Mouse (Mus musculus) neural tube, embryonic 11.5 days (tissue): ENCODE measurements at regions not wholly inside any gene's neighbourhood (a gene's known extent, or its start where the extent isn't known, plus 50 kb on each side); places are given as distances from the start of the nearest gene placed in this dataset.

ENCODE experiments used
- ATAC-seq: fragments of 200-750 bp; cut with Nextera tagmentation; 2 replicates; pipeline ENCODE4 v1.8.0; 2017; ENCODE audit warnings: moderate number of reproducible peaks, mild to moderate bottlenecking, moderate TSS enrichment, moderate library complexity; ENCODE audit not compliant: insufficient read depth, low FRiP score, low TSS enrichment
- DNase-seq: peaks from one replicate; pipeline ENCODE4 v3.0.0-alpha.2; 2015; ENCODE audit warnings: low spot score
- H3K27ac ChIP-seq: fragments of 300-500 bp; sonication (generic); 2 replicates; pipeline ENCODE4 v1.5.1; 2014; ENCODE audit warnings: low read depth, mild to moderate bottlenecking, low read length
- H3K27me3 ChIP-seq: fragments of 300-500 bp; sonication (generic); 2 replicates; pipeline ENCODE4 v1.6.1; 2014; ENCODE audit warnings: mild to moderate bottlenecking, low read length, mixed read lengths; ENCODE audit not compliant: control insufficient read depth, insufficient read depth
- H3K36me3 ChIP-seq: fragments of 300-500 bp; sonication (generic); 2 replicates; pipeline ENCODE4 v1.6.1; 2014; ENCODE audit warnings: mild to moderate bottlenecking, low read length, moderate library complexity, mixed read lengths; ENCODE audit not compliant: control insufficient read depth, insufficient read depth
- H3K4me1 ChIP-seq: fragments of 300-500 bp; sonication (generic); 2 replicates; pipeline ENCODE4 v1.6.1; 2014; ENCODE audit warnings: low read length, mixed read lengths; ENCODE audit not compliant: control insufficient read depth, insufficient read depth
- H3K4me2 ChIP-seq: fragments of 300-500 bp; sonication (generic); 2 replicates; pipeline ENCODE4 v1.6.1; 2014; ENCODE audit warnings: low read depth, mild to moderate bottlenecking, moderate library complexity
- H3K4me3 ChIP-seq: fragments of 300-500 bp; sonication (generic); 2 replicates; pipeline ENCODE4 v1.5.1; 2014; ENCODE audit warnings: low read depth, low read length
- H3K9ac ChIP-seq: fragments of 300-500 bp; sonication (generic); 2 replicates; pipeline ENCODE4 v1.6.1; 2014; ENCODE audit warnings: mild to moderate bottlenecking, low read length
- H3K9me3 ChIP-seq: fragments of 300-500 bp; sonication (generic); 2 replicates; pipeline ENCODE4 v1.6.1; 2016; ENCODE audit warnings: low read length; ENCODE audit not compliant: control insufficient read depth
- WGBS: fragments of 180-500 bp; shearing (Covaris S2); extraction: QIAGEN DNeasy Blood & Tissue Kit; methylation state at CpG from one replicate; pipeline ENCODE4 v1.1.7; 2014; 5-methylcytosine and 5-hydroxymethylcytosine counted together

- no peaks in the 10 kb centered on the region for H3K36me3 ChIP-seq
- no peak overlapping the region for H3K9ac ChIP-seq
- no peaks in the 10 kb centered on the region for H3K27me3 ChIP-seq
- no peaks in the 10 kb centered on the region for H3K9me3 ChIP-seq
- DNase-seq: no peak
- H3K27ac ChIP-seq: no peak overlapping the region
- ATAC-seq: no peak
- no peak overlapping the region for H3K4me3 ChIP-seq
- WGBS: 23% methylated on average over 7 of the region's 7 CpGs
- H3K4me2 ChIP-seq: no peak overlapping the region
- H3K4me1 ChIP-seq: no peaks in the 10 kb centered on the region
Observed at GRCm38 (mm10) chr10:67454149-67454548, 81.1 kb upstream of the Egr2 start.

DNA sequence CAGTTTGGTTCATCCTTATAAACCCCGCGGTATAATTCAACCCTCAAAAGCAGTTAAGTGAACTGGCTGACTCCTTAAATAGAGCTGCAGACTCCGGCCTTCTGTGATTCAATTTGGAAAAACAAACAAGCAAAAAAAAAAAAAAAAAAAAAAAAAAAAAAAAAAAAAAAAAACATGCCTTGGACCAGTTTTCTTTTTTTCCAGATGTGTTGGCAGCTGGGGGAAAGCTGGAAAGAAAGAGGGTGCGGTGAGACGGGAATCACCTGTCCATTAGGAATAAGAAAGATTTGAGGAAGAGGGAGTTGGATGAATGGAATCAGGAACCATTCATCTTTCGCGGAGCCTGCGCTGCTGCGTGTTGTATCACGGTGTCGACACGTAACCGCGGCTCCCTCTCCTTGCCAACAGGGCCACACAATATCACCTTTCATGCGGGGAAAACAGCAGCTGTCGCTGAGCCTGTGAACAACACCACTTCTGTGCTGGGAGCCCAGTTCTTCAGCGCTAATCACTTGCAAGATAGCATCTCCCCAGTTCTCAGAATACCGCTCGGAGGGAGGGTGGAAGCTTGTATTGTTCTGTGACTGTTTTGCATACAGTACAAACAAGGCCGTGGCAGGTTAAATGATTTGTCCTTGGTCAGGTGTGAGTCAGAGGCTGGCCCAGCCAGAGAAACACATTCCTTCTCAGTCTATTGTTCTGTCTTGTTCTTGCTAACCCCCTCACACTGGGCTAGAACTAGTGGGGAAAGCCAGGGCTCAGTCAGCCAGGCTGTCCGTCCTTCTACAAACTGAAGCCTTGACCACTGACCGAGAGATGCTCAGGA lies 76.6 kb upstream of the Egr2 start:
- DNase-seq: no peak
- ATAC-seq: no peak

DNA sequence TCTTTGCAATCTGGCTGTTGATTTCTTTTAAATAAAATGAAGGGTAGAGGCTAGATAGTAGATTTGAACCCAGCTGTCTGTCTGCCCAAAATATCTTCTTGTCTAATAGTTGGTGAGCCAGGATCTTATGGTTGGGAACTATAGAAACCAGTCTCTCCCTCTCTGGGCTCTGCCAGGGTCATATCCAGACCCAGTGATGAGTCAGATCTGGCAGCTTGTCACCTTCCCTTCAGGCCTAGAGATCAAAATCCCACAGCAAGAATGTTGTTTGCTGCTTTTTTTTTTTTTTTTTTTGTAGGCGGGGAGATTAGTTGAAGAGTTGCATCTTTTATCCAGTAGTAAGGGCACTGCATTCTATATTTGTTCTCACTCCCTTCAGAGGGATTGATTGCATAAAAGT lies 74.0 kb upstream of the Egr2 start:
- WGBS: 90% methylated on average over 1 of the region's 1 CpGs
- no peaks in the 10 kb centered on the region for H3K4me1 ChIP-seq
- no peak overlapping the region for H3K27ac ChIP-seq
- H3K27me3 ChIP-seq: no peaks in the 10 kb centered on the region
- no peaks in the 10 kb centered on the region for H3K9me3 ChIP-seq
- no peak overlapping the region for H3K4me3 ChIP-seq
- no peak overlapping the region for H3K4me2 ChIP-seq
- H3K9ac ChIP-seq: no peak overlapping the region
- ATAC-seq (no peak), DNase-seq (no peak)
- no peaks in the 10 kb centered on the region for H3K36me3 ChIP-seq

More for the DNA sequence above, 76.6 kb upstream of the Egr2 start:
- Histone ChIP-seq H3K4me2 (no peak overlapping the region), H3K27ac (no peak overlapping the region), H3K4me3 (no peak overlapping the region), H3K4me1 (no peaks in the 10 kb centered on the region), H3K9ac (no peak overlapping the region), H3K9me3 (no peaks in the 10 kb centered on the region), H3K27me3 (no peaks in the 10 kb centered on the region), H3K36me3 (no peaks in the 10 kb centered on the region)
- WGBS: 38% methylated on average over 22 of the region's 22 CpGs

DNA sequence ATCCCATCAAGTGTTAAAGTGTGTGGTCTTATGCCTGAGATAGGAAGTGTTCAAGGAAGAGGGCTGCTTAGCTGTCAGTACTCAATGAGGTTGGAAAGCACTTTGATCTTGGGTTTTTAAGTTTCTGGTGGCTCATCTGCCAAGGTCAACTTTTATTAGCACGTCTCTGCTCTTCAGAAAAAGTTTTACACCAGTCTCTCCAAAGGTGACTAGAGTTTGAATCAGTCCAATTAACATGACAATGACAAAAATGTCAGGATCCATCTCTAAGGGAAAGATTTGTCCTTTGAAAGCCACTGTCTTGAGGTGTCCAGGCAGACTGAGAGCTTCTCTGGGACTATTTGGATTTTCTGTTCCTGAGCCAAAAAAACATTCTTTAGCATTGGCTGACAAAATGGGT lies 73.4 kb upstream of the Egr2 start:
- no peaks in the 10 kb centered on the region for H3K4me1 ChIP-seq
- WGBS: 52% methylated on average over 1 of the region's 1 CpGs
- ATAC-seq (no peak), DNase-seq (no peak)
- no peak overlapping the region for H3K27ac ChIP-seq
- no peaks in the 10 kb centered on the region for H3K27me3 ChIP-seq
- H3K4me3 ChIP-seq: no peak overlapping the region
- H3K4me2 ChIP-seq: no peak overlapping the region
- no peaks in the 10 kb centered on the region for H3K9me3 ChIP-seq
- no peaks in the 10 kb centered on the region for H3K36me3 ChIP-seq
- no peak overlapping the region for H3K9ac ChIP-seq

- no peaks in the 10 kb centered on the region for H3K27me3 ChIP-seq
- H3K9ac ChIP-seq: no peak overlapping the region
- no peak overlapping the region for H3K4me3 ChIP-seq
- ATAC-seq: no peak
- H3K4me1 ChIP-seq: no peaks in the 10 kb centered on the region
- H3K9me3 ChIP-seq: no peaks in the 10 kb centered on the region
- no peak overlapping the region for H3K27ac ChIP-seq
- H3K36me3 ChIP-seq: no peaks in the 10 kb centered on the region
- H3K4me2 ChIP-seq: no peak overlapping the region
- DNase-seq: no peak
- WGBS: 61% methylated on average over 8 of the region's 8 CpGs
Observed at GRCm38 (mm10) chr10:67468724-67469123, 66.6 kb upstream of the Egr2 start.

- no peak overlapping the region for H3K4me3 ChIP-seq
- no peak overlapping the region for H3K27ac ChIP-seq
- H3K4me2 ChIP-seq: no peak overlapping the region
- DNase-seq (peak; percentile 1), ATAC-seq (no peak)
- H3K27me3 ChIP-seq: no peaks in the 10 kb centered on the region
- H3K9ac ChIP-seq: no peak overlapping the region
- no peaks in the 10 kb centered on the region for H3K4me1 ChIP-seq
- no peaks in the 10 kb centered on the region for H3K9me3 ChIP-seq
- H3K36me3 ChIP-seq: no peaks in the 10 kb centered on the region
- WGBS: 90% methylated on average over 6 of the region's 6 CpGs
Observed at GRCm38 (mm10) chr10:67473016-67473415, 62.3 kb upstream of the Egr2 start.

DNA sequence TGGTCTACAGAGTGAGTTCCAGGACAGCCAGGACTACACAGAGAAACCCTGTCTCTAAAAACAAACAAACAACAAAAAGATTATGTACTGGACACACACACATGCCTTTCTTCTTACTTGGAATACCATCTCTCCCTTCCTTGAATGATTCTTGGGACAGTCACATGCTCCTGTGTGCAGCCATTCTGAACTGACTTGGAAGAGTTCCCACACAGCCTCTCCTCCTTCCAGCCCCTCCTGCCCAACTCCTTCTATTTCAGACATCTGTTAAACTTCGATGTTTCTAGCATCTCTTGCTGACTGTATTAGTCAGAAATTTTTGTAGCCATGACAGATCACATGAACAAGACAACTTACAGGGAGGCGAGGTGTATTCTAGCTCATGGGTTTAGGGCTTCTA lies 60.9 kb upstream of the Egr2 start:
- H3K4me2 ChIP-seq: no peak overlapping the region
- H3K27me3 ChIP-seq: no peaks in the 10 kb centered on the region
- ATAC-seq: no peak
- WGBS: 88% methylated on average over 2 of the region's 2 CpGs
- no peak for DNase-seq
- H3K9ac ChIP-seq: no peak overlapping the region
- no peak overlapping the region for H3K27ac ChIP-seq
- no peaks in the 10 kb centered on the region for H3K9me3 ChIP-seq
- no peaks in the 10 kb centered on the region for H3K36me3 ChIP-seq
- no peaks in the 10 kb centered on the region for H3K4me1 ChIP-seq
- no peak overlapping the region for H3K4me3 ChIP-seq

DNA sequence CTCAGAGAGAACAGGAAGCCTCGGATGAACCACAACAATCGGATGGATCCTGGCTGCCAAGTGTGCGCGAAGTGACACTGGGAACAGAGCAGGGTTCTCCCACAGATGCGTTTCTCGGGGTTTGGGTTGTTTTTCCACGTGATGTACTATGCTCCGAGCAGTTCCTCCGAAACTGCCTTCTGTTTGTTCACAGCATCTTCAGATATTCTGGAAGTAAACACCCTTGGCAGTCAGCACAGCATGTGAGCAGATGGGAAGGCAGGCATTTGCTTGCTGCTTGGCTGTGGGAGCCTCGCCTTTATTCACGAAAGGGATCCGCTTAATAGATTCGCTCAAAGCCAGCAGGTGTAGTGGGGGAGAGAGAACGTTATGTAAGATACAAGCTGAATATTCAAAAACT lies 53.0 kb upstream of the Egr2 start:
- no peaks in the 10 kb centered on the region for H3K9me3 ChIP-seq
- no peak for ATAC-seq
- no peaks in the 10 kb centered on the region for H3K36me3 ChIP-seq
- WGBS: 67% methylated on average over 14 of the region's 14 CpGs
- DNase-seq: no peak
- H3K4me3 ChIP-seq: no peak overlapping the region
- H3K9ac ChIP-seq: no peak overlapping the region
- no peak overlapping the region for H3K27ac ChIP-seq
- no peaks in the 10 kb centered on the region for H3K4me1 ChIP-seq
- no peaks in the 10 kb centered on the region for H3K27me3 ChIP-seq
- H3K4me2 ChIP-seq: no peak overlapping the region

DNA sequence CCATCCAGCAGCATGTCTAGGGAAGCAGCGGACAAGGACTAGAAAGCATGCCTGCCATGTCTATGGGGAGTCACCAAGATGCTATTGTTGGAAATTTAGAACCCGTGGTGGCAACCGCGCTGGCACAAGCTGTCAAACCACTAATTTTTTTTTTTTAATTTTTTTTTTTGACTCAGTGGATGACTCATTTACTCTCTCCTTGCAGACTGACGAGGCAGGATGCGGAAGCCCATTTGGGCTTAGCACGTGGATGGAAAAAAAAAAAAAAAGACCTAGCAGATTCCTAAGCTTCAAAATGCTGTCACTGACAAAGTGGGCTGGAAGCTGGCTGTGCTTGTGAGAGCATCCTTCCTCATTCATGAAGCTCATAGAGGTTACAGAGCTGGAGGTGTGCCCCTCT lies 51.9 kb upstream of the Egr2 start:
- H3K4me1 ChIP-seq: no peaks in the 10 kb centered on the region
- H3K27me3 ChIP-seq: no peaks in the 10 kb centered on the region
- no peak overlapping the region for H3K4me2 ChIP-seq
- DNase-seq (no peak), ATAC-seq (no peak)
- H3K27ac ChIP-seq: no peak overlapping the region
- no peaks in the 10 kb centered on the region for H3K9me3 ChIP-seq
- no peak overlapping the region for H3K4me3 ChIP-seq
- H3K9ac ChIP-seq: no peak overlapping the region
- no peaks in the 10 kb centered on the region for H3K36me3 ChIP-seq
- WGBS: 85% methylated on average over 7 of the region's 7 CpGs
